Mouse (Mus musculus) testis, postnatal 10 days (tissue): ENCODE measurements around the gene Gstm6.
"Not testable (repeated sequence)": the region's sequence is repeated elsewhere in the genome, so short reads cannot be mapped to it uniquely, and the experiment has no call there.

ENCODE experiments used
- DNase-seq: peaks from one replicate; pipeline ENCODE4 v3.0.0; 2021; ENCODE audit warnings: low spot score

Gene Gstm6

DNA sequence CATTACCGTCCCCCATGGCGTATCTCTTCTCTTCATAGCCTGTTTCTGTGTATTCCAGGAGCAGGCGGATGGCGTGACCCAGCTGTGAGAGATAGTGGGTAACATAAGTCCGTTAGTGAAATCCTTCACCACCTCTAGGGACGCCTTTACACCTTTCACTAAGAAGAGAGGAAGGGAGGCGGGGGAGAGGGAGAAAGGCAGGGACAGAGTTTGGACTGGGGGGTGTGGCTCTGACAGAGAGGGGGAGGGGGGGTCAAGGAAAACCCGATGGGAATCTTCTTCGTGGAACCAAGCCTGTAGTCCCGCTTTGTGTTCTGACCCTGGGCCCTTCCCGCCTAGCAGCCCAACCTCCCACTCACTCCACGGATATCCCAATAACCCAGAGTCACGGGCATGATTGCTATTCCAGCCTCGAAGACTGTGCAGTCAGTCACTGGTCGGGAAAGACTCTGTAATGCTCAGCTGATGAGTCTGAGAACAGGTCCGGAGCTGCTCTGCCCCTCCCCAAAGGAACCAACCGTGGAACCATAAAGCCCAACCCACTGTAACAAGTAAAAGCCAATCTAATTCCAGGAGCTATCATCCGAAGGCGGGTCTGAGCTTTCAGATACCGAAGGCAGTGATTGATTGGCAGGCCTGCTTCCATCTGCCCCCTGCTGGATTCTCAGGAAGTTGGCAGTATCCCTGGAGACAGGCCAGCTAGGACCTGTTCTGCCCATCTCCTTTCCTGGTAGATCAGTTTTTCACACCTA, at the start of gene Gstm6:
Gene Gstm6, minus strand, starts transcription at position 511 of the 752 bp plus-strand sequence.
- DNase-seq: no peak

DNA sequence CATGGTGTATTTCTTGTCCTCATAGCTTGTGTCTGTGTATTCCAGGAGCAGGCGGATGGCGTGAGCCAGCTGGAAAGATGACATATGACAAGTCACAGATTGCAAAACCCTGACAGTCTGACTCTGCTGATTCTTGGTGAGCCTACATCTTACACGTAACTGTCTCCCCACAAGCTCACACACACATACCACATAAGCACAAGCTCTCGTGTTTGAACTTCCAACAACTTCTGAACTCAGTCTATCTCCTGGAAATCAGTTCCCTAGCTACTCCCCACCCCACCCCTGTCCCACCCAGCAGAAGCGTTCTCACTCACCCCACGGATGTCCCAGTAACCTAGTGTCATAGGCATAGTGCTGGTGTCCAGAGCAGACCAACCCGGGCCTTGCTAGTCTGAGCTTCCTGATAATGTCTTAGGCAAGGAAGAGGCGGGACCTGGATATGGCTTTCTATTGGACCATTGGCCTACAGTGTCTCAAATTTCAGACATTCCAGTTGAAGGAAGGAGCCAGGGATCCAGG, 42.6 kb upstream of the Gstm6 start, which contains the start of gene Gstm2:
Gene Gstm2, minus strand, starts transcription at position 413 of the 522 bp plus-strand sequence.
- peak; percentile 72 for DNase-seq

- not testable (repeated sequence) for DNase-seq
These were observed 41.6 kb upstream of the Gstm6 start for GRCm38 (mm10) chr3:107985141-107985540.

DNA sequence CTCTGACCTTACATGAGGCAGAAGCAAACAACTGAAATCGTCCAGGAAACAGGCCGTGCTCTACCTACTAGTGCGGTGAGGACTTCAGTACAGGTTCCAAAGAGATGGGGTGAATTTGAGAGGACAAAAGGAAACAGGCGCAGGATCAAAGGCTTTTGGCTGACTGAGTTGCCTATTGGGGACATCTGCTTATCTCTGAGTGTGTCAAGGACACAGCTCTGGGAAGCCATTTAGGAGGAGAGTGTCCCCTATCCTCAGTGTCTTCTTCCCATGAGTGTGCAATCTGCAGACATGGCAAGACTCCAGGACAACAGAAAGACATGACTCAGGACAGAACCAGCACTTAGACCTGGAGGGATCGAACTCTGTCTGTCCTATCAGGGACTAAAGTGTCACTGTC, 40.9 kb upstream of the Gstm6 start:
- peak; percentile 38 for DNase-seq

DNA sequence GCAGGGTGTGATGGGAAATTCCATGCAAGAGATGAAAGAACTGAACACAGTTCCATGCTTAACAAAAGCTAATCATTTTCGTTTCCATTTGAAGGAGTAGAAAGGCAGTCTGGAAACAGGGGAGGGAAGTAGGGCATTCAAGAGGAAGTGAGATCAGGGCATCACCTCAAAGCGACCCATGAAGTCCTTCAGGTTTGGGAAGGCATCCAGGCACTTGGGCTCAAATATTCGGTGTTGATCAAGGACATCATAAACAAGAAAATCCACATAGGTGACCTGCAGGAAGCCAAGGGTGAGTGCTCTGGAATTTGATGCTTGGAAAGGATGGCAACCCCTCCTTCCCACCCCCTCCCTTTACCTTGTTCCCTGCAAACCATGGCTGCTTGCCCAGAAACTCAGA, 40.2 kb upstream of the Gstm6 start:
- no peak for DNase-seq

DNA sequence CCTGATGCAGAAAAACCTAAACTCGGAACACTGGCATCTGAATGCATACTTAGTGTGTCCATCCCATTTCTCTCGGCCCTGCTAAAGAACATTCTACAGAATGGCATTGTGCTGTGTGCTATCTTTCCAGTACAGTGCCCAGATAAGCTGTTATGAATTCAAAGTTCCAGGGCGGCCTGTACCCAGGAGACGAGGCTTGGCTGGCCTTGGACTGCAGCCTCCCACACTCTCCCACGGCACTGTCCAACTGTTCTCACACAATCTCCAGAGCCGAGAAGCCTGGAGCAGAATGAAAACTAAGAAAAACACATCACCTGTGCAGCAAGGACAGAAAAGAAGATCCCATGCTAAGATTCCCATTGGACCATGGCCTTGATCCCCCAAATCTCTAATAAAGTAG, 39.2 kb upstream of the Gstm6 start:
- DNase-seq: peak; percentile 82

GRCm38 (mm10) chr3:107981261-107981660, 37.7 kb upstream of the Gstm6 start:
- peak; percentile 48 for DNase-seq

DNA sequence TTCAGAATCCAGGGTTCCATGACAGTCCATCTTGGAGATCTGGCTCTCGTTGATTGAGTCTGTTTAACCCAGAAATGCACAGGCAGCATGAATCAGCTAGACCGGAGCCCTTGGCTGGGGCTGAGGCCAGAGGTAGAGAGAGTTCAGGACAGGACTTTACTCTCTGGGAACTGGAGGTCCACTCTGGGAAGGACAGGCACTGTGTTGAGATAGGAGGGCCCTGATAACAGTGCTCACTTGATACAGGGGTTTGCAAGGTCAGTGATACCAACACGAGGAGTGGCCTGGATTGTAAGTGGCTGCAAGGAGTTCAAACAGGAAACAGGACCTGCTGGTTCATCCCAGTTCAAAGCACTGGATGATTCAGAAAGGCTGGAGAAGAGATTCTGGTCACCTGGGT, 34.1 kb upstream of the Gstm6 start:
- peak; percentile 36 for DNase-seq

GRCm38 (mm10) chr3:107974237-107974636, 30.7 kb upstream of the Gstm6 start:
- no peak for DNase-seq

GRCm38 (mm10) chr3:107972070-107972469, 28.5 kb upstream of the Gstm6 start:
- no peak for DNase-seq

GRCm38 (mm10) chr3:107971101-107971500, 27.6 kb upstream of the Gstm6 start:
- DNase-seq: not testable (repeated sequence)

- DNase-seq: no peak
These were observed 25.3 kb upstream of the Gstm6 start, which contains the start of gene Gstm3 for GRCm38 (mm10) chr3:107968724-107969395. Gene Gstm3 (minus strand): TSS chr3:107969283.

DNA sequence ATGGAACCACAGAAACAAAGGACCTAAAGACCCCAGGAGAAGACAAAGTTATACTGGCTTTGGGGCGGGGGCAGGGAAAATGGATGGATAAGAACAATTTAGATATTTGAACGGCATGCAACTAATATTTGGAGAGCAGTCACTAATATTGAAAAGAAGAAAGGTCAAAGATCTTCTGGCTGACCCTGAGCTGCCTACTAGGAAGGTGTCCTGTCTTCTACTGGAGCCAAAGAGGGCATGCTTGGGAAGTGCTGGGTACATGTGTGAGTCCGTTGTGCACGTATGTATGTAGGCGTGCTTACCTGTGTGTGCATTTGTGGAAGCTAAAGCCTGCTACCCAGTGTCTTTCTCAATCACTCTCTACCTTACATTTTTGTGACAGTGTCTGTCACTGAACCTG, 23.1 kb upstream of the Gstm6 start:
- no peak for DNase-seq

GRCm38 (mm10) chr3:107965592-107965991, 22.0 kb upstream of the Gstm6 start:
- DNase-seq: no peak

DNA sequence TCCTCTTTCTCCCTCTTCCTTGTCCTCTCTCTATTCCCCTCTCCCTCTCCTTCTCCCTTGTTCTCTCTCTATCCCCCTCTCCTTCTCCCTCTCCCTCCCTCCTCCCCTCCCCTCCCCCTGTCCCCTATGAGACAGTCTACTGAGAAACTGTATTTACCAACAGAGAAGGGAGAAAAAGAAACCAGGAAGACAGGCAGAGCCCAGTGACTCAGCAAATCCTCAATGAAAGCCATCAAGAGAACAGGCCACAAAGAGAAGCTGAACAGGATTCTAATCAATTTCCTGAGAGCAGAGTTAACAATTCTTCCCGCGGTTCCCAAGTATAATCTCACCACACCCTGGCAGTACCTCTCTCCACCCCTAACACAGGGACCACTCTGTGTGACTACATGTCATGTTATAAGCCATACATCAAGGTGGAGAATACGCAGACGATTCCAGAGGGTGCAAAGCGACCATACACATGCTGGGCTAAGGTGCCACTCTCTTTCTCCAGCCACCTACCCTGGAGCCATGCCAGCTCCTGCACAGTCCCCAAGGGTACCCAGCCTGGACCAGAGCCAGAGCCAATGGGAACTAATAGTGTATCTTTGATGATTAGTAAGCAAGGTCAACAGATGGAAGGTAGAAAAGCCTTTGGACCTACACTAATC, 21.2 kb upstream of the Gstm6 start:
- DNase-seq: no peak

GRCm38 (mm10) chr3:107964026-107964425, 20.5 kb upstream of the Gstm6 start:
- no peak for DNase-seq

DNA sequence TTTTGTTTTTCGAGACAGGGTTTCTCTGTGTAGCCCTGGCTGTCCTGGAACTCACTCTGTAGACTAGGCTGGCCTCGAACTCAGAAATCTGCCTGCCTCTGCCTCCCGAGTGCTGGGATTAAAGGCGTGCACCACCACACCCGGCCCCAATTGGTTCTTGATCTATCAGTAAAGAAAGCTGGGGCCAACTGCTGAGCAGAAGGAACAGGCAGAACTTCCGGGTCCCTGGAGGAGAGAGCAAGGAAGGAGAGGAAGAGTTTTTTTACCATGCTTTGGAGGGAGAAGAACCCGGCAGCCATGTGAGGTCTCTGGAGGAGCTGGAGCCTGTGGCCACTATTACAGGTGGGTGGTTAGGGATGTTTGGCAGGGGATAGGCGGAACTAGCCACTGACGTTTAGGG, 11.7 kb upstream of the Gstm6 start:
- DNase-seq: not testable (repeated sequence)

DNA sequence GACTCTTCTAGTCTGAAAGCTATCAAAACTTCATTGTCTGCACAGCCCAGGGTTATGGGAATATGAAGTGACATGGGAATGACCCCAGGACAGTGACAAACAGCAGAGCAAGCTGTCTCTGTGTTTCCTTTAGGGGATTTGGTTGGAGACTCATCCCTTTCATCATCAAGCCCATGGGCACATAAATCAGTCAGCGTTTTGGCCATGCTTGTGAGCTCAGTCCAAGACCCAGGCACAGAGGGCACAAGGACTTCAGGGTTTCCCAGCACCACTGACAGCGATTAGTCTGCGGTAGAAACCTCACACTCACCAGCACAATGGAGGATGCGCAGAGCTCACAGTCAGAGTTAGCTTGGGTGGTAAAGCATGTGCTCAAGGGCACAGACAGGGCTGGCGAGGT, 10.4 kb upstream of the Gstm6 start:
- no peak for DNase-seq

DNA sequence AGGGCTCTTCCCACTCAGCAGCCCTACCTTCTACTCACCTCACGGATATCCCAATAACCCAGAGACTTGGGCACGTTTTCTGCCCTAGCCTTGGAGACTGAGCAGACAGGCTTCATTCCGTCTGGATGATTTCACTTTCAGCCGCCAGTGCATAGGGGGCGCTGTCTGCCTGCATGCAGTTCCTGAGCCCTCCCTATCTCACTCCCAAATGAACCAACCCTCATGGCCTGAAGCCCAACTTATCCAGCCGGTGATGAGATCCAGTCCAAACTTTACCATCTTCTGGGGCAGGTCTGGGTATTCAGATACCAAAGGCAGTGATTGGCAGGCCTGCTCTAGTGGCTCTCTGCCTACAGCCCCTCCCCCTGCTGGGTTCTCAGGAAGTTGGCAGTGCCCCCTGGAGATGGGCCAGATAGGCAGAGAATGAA, 9.8 kb upstream of the Gstm6 start:
- DNase-seq: peak; percentile 92

GRCm38 (mm10) chr3:107950531-107950930, 7.0 kb upstream of the Gstm6 start:
- no peak for DNase-seq

DNA sequence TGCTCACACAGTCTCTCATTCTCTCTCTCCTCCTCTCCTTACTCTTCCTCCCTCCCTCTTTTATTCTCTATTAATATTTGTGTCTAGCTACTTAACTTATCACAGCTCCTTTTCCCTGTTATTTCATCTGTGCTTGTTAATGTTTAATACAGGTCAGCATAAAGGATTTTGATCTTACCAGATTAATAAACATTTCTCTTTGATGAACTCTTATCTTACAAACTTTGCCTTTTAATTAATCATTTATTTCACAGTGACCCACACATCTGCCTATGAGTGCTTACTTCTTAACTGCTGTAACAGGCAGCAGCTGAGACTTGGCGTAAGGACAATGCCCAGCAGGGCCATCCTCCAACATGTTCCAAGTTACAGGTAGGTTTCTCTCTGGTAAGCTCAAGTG, 5.9 kb upstream of the Gstm6 start:
- DNase-seq: not testable (repeated sequence)

- no peak for DNase-seq
These were observed 2.2 kb upstream of the Gstm6 start for GRCm38 (mm10) chr3:107945729-107946128.

DNA sequence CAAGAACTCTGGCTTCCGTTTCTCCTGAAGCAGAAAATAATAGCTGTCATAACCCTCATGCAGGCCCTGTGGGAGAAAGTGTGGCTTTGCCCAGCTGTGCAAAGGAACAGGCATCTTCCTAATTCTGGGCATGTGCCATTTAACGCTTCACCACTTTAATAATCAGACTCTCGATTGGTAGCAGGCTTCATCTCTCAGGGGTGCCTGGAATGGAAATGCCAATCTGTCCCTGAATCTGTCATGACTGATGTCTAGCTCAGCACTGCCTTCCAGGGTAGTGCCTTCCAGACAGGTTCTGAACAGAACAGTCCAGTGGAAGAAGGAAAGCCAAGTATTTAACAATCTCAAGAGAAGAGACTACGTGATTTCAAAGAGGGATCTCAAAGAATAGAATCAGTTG, 2.3 kb downstream of the Gstm6 start:
- no peak for DNase-seq
